Mouse (Mus musculus): ENCODE results near the gene Tbx3. TPM values are rescaled to one million over a fixed set of nuclear protein-coding genes. Genes with fewer than 3 reads are reported as not detected.

The Tbx3 gene
- total and polyA plus RNA-seq, 2 experiments: 7.7 to 32.4 TPM

DNA sequence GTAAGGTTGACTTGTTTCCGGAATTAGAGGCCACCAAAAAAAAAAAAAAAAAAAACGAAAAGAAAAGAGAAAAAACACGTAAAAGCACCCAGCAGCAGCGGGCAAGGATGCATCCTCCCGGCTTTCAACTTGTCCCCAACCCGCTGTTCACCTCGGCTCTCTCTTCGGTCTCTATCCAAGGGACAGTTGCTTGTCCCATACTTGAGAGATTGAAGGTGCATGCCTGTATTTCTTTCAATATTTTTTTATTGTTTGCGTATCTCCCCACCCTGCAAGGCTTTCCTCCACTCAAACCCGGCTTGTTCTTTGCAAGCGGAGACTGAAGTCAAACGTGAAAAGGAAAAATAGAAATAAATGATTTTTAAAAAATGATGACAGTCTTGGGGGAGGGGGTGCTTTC lies 7.7 kb upstream of the Tbx3 start:
- Histone ChIP-seq H3K79me2 (ENCODE audit: control insufficient read depth, insufficient read depth, low read length) (no peaks in the 10 kb centered on the region), H3K36me3 (ENCODE audit: control insufficient read depth, insufficient read depth, low read length) (no peaks in the 10 kb centered on the region), H3K4me1 (ENCODE audit: control insufficient read depth, insufficient read depth, low read length) (no peaks in the 10 kb centered on the region), H3K27me3 (ENCODE audit: control insufficient read depth, insufficient read depth, low read length) (peaks cover 8% of the 10 kb centered on the region; the same call in 1 of the 2 replicates), H3K4me3 (ENCODE audit: insufficient read depth, low read depth, low read length) (no peak overlapping the region), H3K27ac (replicated peaks; ENCODE audit: insufficient read depth, low read depth, low read length) (no peak overlapping the region), H3K9ac (ENCODE audit: low read depth, low read length) (no peak overlapping the region)
- WGBS: 26% methylated on average over 11 of the region's 12 CpGs
- no peak for DNase-seq (ENCODE audit: extremely low read depth, low read depth, low spot score)
- no peak for TF ChIP-seq CTCF (IDR thresholded peaks at IDR 0.05; ENCODE audit: low read depth, low read length)
- TF ChIP-seq POLR2A (IDR thresholded peaks at IDR 0.05; ENCODE audit: extremely low read depth, insufficient read depth, low read length): no peak

DNA sequence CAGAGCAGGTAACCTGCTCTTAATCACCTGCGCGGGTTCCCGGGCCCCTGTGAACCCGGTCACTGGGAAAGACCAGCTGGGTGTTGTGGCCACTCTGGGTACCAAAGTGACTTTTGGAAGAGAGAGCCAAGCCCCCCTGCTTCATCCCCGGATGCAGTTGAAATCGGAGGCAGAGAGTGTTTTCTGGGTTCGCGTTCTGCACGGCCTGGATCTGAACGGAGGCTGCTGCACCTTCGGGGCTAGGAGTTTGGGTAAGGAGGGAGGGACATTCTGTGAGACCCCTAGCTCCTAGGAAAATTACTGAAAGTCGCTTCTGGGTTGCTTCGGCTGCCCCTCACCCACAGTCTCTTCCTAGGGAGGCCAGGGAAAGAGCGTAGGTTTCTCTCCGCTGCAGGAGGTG lies 7.2 kb upstream of the Tbx3 start:
- Histone ChIP-seq H3K9ac (ENCODE audit: low read depth, low read length) (no peak overlapping the region), H3K4me3 (ENCODE audit: insufficient read depth, low read depth, low read length) (no peak overlapping the region), H3K27me3 (ENCODE audit: control insufficient read depth, insufficient read depth, low read length) (peaks cover 8% of the 10 kb centered on the region; the same call in 1 of the 2 replicates), H3K36me3 (ENCODE audit: control insufficient read depth, insufficient read depth, low read length) (no peaks in the 10 kb centered on the region), H3K79me2 (ENCODE audit: control insufficient read depth, insufficient read depth, low read length) (no peaks in the 10 kb centered on the region), H3K4me1 (ENCODE audit: control insufficient read depth, insufficient read depth, low read length) (no peaks in the 10 kb centered on the region), H3K27ac (replicated peaks; ENCODE audit: insufficient read depth, low read depth, low read length) (no peak overlapping the region)
- DNase-seq (ENCODE audit: extremely low read depth, low read depth, low spot score): no peak
- TF ChIP-seq POLR2A (IDR thresholded peaks at IDR 0.05; ENCODE audit: extremely low read depth, insufficient read depth, low read length) (no peak), CTCF (IDR thresholded peaks at IDR 0.05; ENCODE audit: low read depth, low read length) (no peak)
- WGBS: 29% methylated on average over 15 of the region's 15 CpGs

DNA sequence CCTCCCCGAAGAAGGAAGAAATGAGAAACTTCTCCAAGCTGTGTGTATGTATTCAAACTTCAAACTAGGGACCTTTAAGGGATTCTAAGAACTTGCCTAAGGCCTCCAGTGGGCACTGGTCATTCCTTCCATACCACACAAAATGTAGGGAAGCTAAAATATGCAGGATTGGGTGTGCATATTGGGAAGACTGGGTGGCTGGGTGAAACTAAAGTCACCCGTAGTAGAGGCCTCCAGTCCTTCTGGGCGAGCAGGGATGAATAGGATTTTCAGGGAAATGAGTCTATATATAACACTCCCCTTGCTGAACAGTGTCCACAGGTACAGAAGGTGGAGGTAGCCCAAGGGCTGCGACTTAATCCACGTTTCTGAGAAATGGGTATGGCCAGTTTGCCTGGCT lies 6.7 kb upstream of the Tbx3 start:
- Histone ChIP-seq H3K27me3 (ENCODE audit: control insufficient read depth, insufficient read depth, low read length) (peaks cover 8% of the 10 kb centered on the region; the same call in 1 of the 2 replicates), H3K36me3 (ENCODE audit: control insufficient read depth, insufficient read depth, low read length) (no peaks in the 10 kb centered on the region), H3K9ac (ENCODE audit: low read depth, low read length) (no peak overlapping the region), H3K4me1 (ENCODE audit: control insufficient read depth, insufficient read depth, low read length) (no peaks in the 10 kb centered on the region), H3K79me2 (ENCODE audit: control insufficient read depth, insufficient read depth, low read length) (no peaks in the 10 kb centered on the region), H3K27ac (replicated peaks; ENCODE audit: insufficient read depth, low read depth, low read length) (no peak overlapping the region), H3K4me3 (ENCODE audit: insufficient read depth, low read depth, low read length) (no peak overlapping the region)
- no peak for TF ChIP-seq POLR2A (IDR thresholded peaks at IDR 0.05; ENCODE audit: extremely low read depth, insufficient read depth, low read length)
- no peak for TF ChIP-seq CTCF (IDR thresholded peaks at IDR 0.05; ENCODE audit: low read depth, low read length)
- DNase-seq (ENCODE audit: extremely low read depth, low read depth, low spot score): no peak
- 65% methylated on average over 5 of the region's 5 CpGs for WGBS

DNA sequence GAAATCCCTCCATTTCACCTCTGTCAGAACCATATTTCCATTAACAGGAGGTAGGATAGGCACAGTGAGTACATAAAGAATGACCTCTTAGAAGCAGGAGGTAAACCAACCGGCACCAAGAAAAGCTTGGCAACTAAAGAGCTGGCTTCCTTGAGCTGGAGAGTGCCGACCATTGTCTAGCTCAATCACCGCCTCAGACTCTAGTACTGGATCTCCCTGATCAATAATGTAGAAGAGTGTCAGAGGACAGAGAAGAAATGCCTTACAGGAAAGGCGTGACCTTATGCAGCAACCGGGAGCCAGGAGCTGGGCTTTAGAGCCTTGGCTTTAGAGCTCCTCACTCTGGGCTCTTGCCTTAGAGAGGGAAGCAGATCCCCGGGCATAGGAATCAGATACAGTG lies 4.7 kb upstream of the Tbx3 start:
- TF ChIP-seq CTCF (IDR thresholded peaks at IDR 0.05; ENCODE audit: low read depth, low read length): no peak
- no peak for TF ChIP-seq POLR2A (IDR thresholded peaks at IDR 0.05; ENCODE audit: extremely low read depth, insufficient read depth, low read length)
- Histone ChIP-seq H3K4me3 (ENCODE audit: insufficient read depth, low read depth, low read length) (no peak overlapping the region), H3K27ac (replicated peaks; ENCODE audit: insufficient read depth, low read depth, low read length) (no peak overlapping the region), H3K9ac (ENCODE audit: low read depth, low read length) (no peak overlapping the region), H3K4me1 (ENCODE audit: control insufficient read depth, insufficient read depth, low read length) (no peaks in the 10 kb centered on the region), H3K27me3 (ENCODE audit: control insufficient read depth, insufficient read depth, low read length) (peaks cover 5% of the 10 kb centered on the region; the same call in 1 of the 2 replicates), H3K36me3 (ENCODE audit: control insufficient read depth, insufficient read depth, low read length) (no peaks in the 10 kb centered on the region), H3K79me2 (ENCODE audit: control insufficient read depth, insufficient read depth, low read length) (no peaks in the 10 kb centered on the region)
- WGBS: 73% methylated on average over 6 of the region's 6 CpGs
- no peak for DNase-seq (ENCODE audit: extremely low read depth, low read depth, low spot score)

DNA sequence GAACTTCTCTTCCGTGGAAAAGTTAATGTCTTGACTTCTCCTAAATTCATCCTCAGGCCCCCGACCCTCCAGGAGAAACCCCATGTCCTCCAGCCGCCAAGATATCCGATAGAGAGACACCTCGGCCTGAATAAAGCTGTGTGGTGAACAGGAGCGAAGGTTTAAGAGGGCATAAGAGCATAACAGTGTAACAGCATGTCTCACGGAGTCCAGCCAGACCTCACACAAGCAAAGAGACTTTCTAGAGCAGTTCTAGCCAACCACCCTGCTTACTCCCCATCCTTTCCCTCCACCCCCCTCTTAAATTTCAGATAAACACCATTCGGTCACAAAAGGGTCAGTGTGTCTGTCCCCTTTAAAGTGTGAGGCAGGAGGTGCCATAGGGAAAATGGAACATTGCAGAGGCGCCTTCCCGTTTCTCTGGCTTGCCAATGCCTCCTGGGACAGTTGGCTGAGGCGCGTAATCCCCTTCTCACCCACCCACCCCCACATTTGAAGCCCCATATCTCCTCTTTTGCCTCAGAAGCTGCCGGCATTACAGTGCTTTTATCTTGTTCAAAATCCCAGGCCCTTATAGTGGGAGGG lies 3.0 kb upstream of the Tbx3 start:
- Histone ChIP-seq H3K4me3 (ENCODE audit: insufficient read depth, low read depth, low read length) (no peak overlapping the region), H3K36me3 (ENCODE audit: control insufficient read depth, insufficient read depth, low read length) (no peaks in the 10 kb centered on the region), H3K27me3 (ENCODE audit: control insufficient read depth, insufficient read depth, low read length) (peaks cover 2% of the 10 kb centered on the region; the same call in 1 of the 2 replicates), H3K9ac (ENCODE audit: low read depth, low read length) (no peak overlapping the region), H3K4me1 (ENCODE audit: control insufficient read depth, insufficient read depth, low read length) (no peaks in the 10 kb centered on the region), H3K79me2 (ENCODE audit: control insufficient read depth, insufficient read depth, low read length) (0 out of 2 replicates have a peak, but pooled peaks cover 3% of the 10 kb centered on the region), H3K27ac (replicated peaks; ENCODE audit: insufficient read depth, low read depth, low read length) (no peak overlapping the region)
- DNase-seq (ENCODE audit: extremely low read depth, low read depth, low spot score): no peak
- no peak for TF ChIP-seq CTCF (IDR thresholded peaks at IDR 0.05; ENCODE audit: low read depth, low read length)
- no peak for TF ChIP-seq POLR2A (IDR thresholded peaks at IDR 0.05; ENCODE audit: extremely low read depth, insufficient read depth, low read length)
- WGBS: 76% methylated on average over 13 of the region's 13 CpGs

DNA sequence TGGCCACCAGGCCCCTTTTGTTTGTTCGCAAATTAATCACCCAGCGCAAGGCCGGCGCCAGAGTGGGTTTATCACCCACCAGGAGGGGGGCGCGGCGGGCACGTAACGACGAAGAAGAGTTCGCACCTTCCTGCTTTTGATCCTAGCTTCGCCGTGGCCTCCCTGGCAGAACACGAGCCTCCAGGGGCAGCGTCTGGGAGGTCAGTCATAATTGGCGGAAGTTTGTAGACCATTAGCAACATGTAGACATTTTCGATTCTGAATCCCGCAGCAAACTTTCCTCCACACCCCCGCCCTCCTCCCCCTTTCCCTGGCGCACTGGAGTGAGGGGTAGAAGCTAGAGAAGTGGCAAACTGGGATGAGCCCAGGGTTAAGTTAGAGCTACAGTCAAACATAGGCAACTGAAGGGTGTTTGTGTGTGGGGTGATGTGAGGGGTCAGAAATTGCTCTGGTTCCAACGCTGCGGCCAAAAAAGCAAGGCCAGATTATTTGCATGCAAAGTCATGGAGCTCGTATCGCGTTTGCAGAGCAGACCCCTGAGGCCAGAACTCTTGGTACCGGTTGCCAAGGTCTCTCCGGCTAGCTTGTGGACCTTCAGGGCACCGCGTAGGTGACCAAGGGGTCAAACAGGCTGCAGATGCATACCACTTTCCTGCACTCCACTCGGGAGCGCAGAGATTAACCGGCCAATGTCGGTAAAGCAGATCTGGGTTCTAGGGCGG lies 2.1 kb upstream of the Tbx3 start:
- no peaks in the 10 kb centered on the region for H3K4me1 ChIP-seq (ENCODE audit: control insufficient read depth, insufficient read depth, low read length)
- H3K9ac ChIP-seq (ENCODE audit: low read depth, low read length): no peak overlapping the region
- TF ChIP-seq CTCF (IDR thresholded peaks at IDR 0.05; ENCODE audit: low read depth, low read length) (no peak), POLR2A (IDR thresholded peaks at IDR 0.05; ENCODE audit: extremely low read depth, insufficient read depth, low read length) (no peak)
- WGBS: 43% methylated on average over 34 of the region's 34 CpGs
- H3K27me3 ChIP-seq (ENCODE audit: control insufficient read depth, insufficient read depth, low read length): peaks cover 2% of the 10 kb centered on the region; the same call in 1 of the 2 replicates
- H3K4me3 ChIP-seq (ENCODE audit: insufficient read depth, low read depth, low read length): no peak overlapping the region
- H3K36me3 ChIP-seq (ENCODE audit: control insufficient read depth, insufficient read depth, low read length): no peaks in the 10 kb centered on the region
- no peak overlapping the region for H3K27ac ChIP-seq (replicated peaks; ENCODE audit: insufficient read depth, low read depth, low read length)
- 0 out of 2 replicates have a peak, but pooled peaks cover 3% of the 10 kb centered on the region for H3K79me2 ChIP-seq (ENCODE audit: control insufficient read depth, insufficient read depth, low read length)
- DNase-seq (ENCODE audit: extremely low read depth, low read depth, low spot score): peak; percentile 60

All from liver, adult 2 months (tissue).